Mouse (Mus musculus): ENCODE results near the gene Btbd2. TPM values are rescaled to one million over a fixed set of nuclear protein-coding genes. Genes with fewer than 3 reads are reported as not detected.

Btbd2 gene
- polyA plus RNA-seq, 1 experiment from 2014 or later, result 23.5 TPM

DNA sequence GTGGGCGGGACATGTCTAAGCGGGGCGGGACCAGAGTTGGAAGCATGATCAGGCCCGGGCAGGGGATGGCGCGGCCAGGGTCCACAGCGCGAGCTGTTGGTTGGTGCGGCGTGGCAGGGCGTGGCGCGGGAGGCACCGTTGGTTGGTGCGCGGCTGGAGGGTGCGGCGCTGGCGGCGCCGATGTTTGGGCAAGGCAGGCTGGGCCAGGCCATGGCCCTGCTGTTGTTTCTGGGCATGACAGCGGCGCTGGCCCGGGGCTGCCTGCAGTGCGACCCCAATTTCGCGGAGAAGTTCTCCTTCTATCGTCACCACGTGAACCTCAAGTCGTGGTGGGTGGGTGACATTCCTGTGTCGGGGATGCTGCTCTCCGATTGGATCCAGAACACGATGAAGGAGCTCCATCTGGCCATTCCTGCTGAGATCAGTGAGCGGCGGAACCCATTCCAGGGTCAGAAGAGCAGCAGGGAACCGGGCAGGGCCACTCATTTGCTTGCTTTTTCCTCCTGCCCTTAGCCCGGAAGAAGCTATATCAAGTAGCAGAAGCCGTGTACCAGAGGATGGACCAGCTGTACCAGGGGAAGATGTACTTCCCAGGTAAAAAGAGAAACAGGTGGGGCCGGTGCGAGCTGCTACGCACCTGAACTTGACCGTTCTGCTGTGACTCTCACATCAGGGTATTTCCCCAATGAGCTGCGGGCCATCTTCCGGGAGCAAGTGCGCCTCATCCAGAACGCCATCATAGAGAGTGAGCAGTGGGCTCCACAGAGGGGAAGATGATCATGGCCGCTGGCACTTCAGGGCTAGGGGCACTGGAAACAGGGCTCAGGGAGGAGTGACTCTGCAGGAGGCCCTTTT is 45.9 kb upstream of the Btbd2 start:
- WGBS, result 3% methylated on average over 47 of the region's 47 CpGs
- H3K9me3 ChIP-seq (ENCODE audit: control insufficient read depth), result no peaks in the 10 kb centered on the region
- 0 out of 2 replicates have a peak, but pooled peaks have one; percentile 20 for TF ChIP-seq CTCF (IDR thresholded peaks at IDR 0.05; ENCODE audit: low read depth)
- H3K4me2 ChIP-seq (replicated peaks; ENCODE audit: low read depth), result peak overlapping the region; percentile 85
- ATAC-seq, result peak; percentile 88
- peaks cover 17% of the 10 kb centered on the region for H3K36me3 ChIP-seq (ENCODE audit: control insufficient read depth, insufficient read depth)
- peak overlapping the region; percentile 73 for H3K27ac ChIP-seq (ENCODE audit: low read depth, low read length)
- peak overlapping the region; percentile 56 for H3K4me3 ChIP-seq (ENCODE audit: low read depth, low read length)
- H3K4me1 ChIP-seq (replicated peaks; ENCODE audit: control insufficient read depth, insufficient read depth, low read length), result 0 out of 2 replicates have a peak, but pooled peaks cover 3% of the 10 kb centered on the region
- H3K27me3 ChIP-seq (replicated peaks; ENCODE audit: control insufficient read depth, insufficient read depth, low read length), result no peaks in the 10 kb centered on the region
- peak overlapping the region; percentile 42 for H3K9ac ChIP-seq (ENCODE audit: low read depth, low read length)

DNA sequence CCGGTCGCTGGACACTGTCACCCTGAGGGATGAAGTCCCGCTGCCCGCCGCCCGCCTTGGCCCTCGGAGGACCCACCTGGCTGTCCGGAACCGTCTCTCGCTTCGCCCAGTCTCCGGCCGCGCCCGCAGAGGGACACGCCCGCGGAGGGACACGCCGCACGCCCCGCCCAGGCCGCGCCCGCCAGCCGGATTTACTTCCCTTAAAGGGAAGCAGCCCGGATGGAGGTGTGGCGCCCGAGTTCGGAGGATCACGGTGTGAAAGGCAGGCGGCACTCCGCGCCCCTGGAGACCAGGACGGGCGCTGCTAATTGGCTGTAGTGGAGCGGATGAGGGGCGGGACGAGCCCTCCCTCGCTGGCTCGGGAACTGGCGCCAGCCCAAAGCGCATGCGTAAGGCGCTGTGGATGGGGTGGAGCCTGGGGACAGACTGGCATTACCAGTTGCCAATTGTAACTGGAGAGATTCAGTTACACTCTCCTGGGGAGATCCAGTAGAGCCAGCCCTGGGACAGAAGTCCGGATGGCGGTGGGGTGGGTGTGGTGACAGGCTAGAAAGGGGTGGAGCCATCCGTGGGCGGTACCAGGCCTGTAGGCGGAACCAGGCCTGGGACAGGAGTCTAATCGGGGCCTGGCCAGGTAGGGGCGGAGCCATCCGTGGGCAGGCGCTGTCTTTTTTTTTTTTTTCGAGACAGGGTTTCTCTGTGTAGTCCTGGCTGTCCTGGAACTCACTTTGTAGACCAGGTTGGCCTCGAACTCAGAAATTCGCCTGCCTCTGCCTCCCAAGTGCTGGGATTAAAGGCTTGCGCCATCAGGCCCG is 45.1 kb upstream of the Btbd2 start, which contains the start of the genes Mob3a and Izumo4:
Mob3a (minus strand) TSS at position 257 of the 815 bp plus-strand sequence.
Izumo4 (plus strand) TSS at position 464 of the 815 bp plus-strand sequence.
- Histone ChIP-seq H3K9ac (ENCODE audit: low read depth, low read length) (peak within 1 kb of the TSS; percentile 58), H3K9me3 (ENCODE audit: control insufficient read depth) (no peaks in the 10 kb centered on the region), H3K36me3 (ENCODE audit: control insufficient read depth, insufficient read depth) (0 out of 2 replicates have a peak, but pooled peaks cover 9% of the 10 kb centered on the region), H3K4me3 (ENCODE audit: low read depth, low read length) (peak within 1 kb of the TSS; percentile 56), H3K4me2 (replicated peaks; ENCODE audit: low read depth) (peak within 1 kb of the TSS; percentile 85), H3K4me1 (replicated peaks; ENCODE audit: control insufficient read depth, insufficient read depth, low read length) (0 out of 2 replicates have a peak, but pooled peaks cover 3% of the 10 kb centered on the region), H3K27ac (ENCODE audit: low read depth, low read length) (peak within 1 kb of the TSS; percentile 73), H3K27me3 (replicated peaks; ENCODE audit: control insufficient read depth, insufficient read depth, low read length) (no peaks in the 10 kb centered on the region)
- TF ChIP-seq CTCF (IDR thresholded peaks at IDR 0.05; ENCODE audit: low read depth), result peak; percentile 40
- peak; percentile 95 for ATAC-seq
- under 1% methylated on average over 58 of the region's 59 CpGs for WGBS

DNA sequence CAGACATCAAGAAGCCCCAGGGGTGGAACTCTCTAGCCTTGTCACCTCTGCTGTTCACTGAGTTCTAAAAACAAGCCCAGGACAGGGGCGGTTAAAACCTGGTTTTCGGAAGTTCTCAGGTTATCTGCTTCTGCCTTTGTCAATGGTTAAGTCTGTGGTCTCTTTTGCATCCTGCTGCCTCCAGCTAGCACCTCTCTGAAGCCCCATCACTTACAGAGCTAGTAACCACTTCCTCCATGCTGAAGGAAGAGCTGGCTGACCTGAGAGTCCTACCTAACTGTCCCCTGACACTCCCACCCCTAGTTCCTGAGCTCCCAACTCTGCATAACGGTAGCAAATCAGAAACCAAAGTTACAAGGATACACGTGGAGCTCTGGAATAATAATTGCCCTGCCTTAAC is 43.9 kb upstream of the Btbd2 start:
- H3K27ac ChIP-seq (ENCODE audit: low read depth, low read length), result peak overlapping the region; percentile 4; the same call in 1 of the 2 replicates
- no peak for TF ChIP-seq CTCF (IDR thresholded peaks at IDR 0.05; ENCODE audit: low read depth)
- 0 out of 2 replicates have a peak, but pooled peaks cover 4% of the 10 kb centered on the region for H3K36me3 ChIP-seq (ENCODE audit: control insufficient read depth, insufficient read depth)
- H3K4me2 ChIP-seq (replicated peaks; ENCODE audit: low read depth), result peak overlapping the region; percentile 85
- H3K9ac ChIP-seq (ENCODE audit: low read depth, low read length), result no peak overlapping the region
- no peaks in the 10 kb centered on the region for H3K9me3 ChIP-seq (ENCODE audit: control insufficient read depth)
- no peak for ATAC-seq
- 34% methylated on average over 4 of the region's 4 CpGs for WGBS
- H3K4me1 ChIP-seq (replicated peaks; ENCODE audit: control insufficient read depth, insufficient read depth, low read length), result 0 out of 2 replicates have a peak, but pooled peaks cover 3% of the 10 kb centered on the region
- no peaks in the 10 kb centered on the region for H3K27me3 ChIP-seq (replicated peaks; ENCODE audit: control insufficient read depth, insufficient read depth, low read length)
- H3K4me3 ChIP-seq (ENCODE audit: low read depth, low read length), result peak overlapping the region; percentile 56

DNA sequence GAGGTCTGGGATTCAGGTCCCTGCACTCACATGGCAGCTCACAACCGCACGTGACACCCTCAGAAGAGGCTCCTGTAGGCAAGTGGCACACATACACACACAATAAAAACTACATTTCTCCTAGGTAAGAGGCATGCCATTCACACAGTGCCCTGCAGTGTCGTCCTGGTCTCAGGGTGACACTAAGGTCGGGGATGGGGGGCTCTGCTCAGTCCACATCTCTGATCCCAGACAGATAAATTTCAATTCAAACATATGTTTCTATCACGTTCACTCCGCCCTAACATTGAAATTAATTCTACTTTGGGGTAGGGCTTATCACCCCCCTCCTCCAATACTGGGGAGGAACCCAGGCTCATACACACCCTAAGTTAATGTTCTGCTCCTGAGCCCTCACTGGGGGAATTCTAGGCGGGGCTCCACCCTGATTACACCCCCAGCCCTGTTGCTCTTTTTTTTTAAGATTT is 43.2 kb upstream of the Btbd2 start:
- Histone ChIP-seq H3K4me1 (replicated peaks; ENCODE audit: control insufficient read depth, insufficient read depth, low read length) (0 out of 2 replicates have a peak, but pooled peaks cover 3% of the 10 kb centered on the region), H3K27ac (ENCODE audit: low read depth, low read length) (no peak overlapping the region), H3K36me3 (ENCODE audit: control insufficient read depth, insufficient read depth) (no peaks in the 10 kb centered on the region), H3K9me3 (ENCODE audit: control insufficient read depth) (no peaks in the 10 kb centered on the region), H3K4me2 (replicated peaks; ENCODE audit: low read depth) (peak overlapping the region; percentile 85; the same call in 1 of the 2 replicates), H3K4me3 (ENCODE audit: low read depth, low read length) (no peak overlapping the region), H3K9ac (ENCODE audit: low read depth, low read length) (no peak overlapping the region), H3K27me3 (replicated peaks; ENCODE audit: control insufficient read depth, insufficient read depth, low read length) (no peaks in the 10 kb centered on the region)
- no peak for TF ChIP-seq CTCF (IDR thresholded peaks at IDR 0.05; ENCODE audit: low read depth)
- ATAC-seq, result no peak
- 73% methylated on average over 7 of the region's 7 CpGs for WGBS

DNA sequence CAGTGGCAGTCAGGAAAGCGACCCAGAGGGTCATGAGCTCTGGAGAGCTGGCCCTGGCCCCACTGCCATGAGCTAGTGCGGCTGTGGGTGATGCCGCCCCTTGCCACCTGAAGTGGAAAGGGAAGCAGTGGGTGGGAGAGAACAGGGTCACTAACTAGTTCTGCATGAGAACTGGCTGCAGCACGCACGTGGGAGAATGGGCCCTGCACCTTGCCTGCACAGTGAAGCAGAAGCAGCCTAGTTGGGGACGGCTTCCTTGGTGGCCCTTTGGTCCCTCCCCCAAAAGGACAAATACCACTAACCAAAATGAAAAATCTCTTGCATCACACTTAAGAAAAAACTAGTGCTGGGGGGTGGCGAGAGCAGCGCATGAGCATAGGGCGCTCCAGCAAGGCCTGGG is 41.7 kb upstream of the Btbd2 start:
- no peak overlapping the region for H3K4me2 ChIP-seq (replicated peaks; ENCODE audit: low read depth)
- no peaks in the 10 kb centered on the region for H3K9me3 ChIP-seq (ENCODE audit: control insufficient read depth)
- H3K27me3 ChIP-seq (replicated peaks; ENCODE audit: control insufficient read depth, insufficient read depth, low read length), result no peaks in the 10 kb centered on the region
- H3K36me3 ChIP-seq (ENCODE audit: control insufficient read depth, insufficient read depth), result no peaks in the 10 kb centered on the region; the same call in 1 of the 2 replicates
- no peak overlapping the region for H3K27ac ChIP-seq (ENCODE audit: low read depth, low read length)
- ATAC-seq, result no peak
- H3K9ac ChIP-seq (ENCODE audit: low read depth, low read length), result no peak overlapping the region
- 84% methylated on average over 9 of the region's 9 CpGs for WGBS
- no peak overlapping the region for H3K4me3 ChIP-seq (ENCODE audit: low read depth, low read length)
- TF ChIP-seq CTCF (IDR thresholded peaks at IDR 0.05; ENCODE audit: low read depth), result no peak
- H3K4me1 ChIP-seq (replicated peaks; ENCODE audit: control insufficient read depth, insufficient read depth, low read length), result 0 out of 2 replicates have a peak, but pooled peaks cover 3% of the 10 kb centered on the region

Measured in intestine, postnatal 0 days (tissue).